Mouse (Mus musculus): ENCODE results near the gene Crygs. TPM values are rescaled to one million over a fixed set of nuclear protein-coding genes. Genes with fewer than 3 reads are reported as not detected.
"Not testable (repeated sequence)": the region's sequence is repeated elsewhere in the genome, so short reads cannot be mapped to it uniquely, and the experiment has no call there.

Gene Crygs
- polyA plus RNA-seq, 1 experiment = 0.18 TPM

- no peak for DNase-seq (ENCODE audit: extremely low spot score in 1 of 2, low spot score in 1 of 2)
Observed at GRCm38 (mm10) chr16:22791235-22791634, 20.1 kb downstream of the Crygs start.

- peak; percentile 63 to 86 for DNase-seq (ENCODE audit: extremely low spot score in 1 of 2, low spot score in 1 of 2)
Observed at GRCm38 (mm10) chr16:22789908-22790367, 21.4 kb downstream of the Crygs start.

- DNase-seq (ENCODE audit: extremely low spot score in 1 of 2, low spot score in 1 of 2) = no peak
Observed at GRCm38 (mm10) chr16:22782686-22783085, 28.7 kb downstream of the Crygs start.

GRCm38 (mm10) chr16:22779228-22779835 is 32.0 kb downstream of the Crygs start:
- no peak for DNase-seq (ENCODE audit: extremely low spot score in 1 of 2, low spot score in 1 of 2)

GRCm38 (mm10) chr16:22778296-22778695 is 33.1 kb downstream of the Crygs start:
- not testable (repeated sequence) for DNase-seq (ENCODE audit: extremely low spot score in 1 of 2, low spot score in 1 of 2)

GRCm38 (mm10) chr16:22775471-22775985 is 35.8 kb downstream of the Crygs start:
- no peak for DNase-seq (ENCODE audit: extremely low spot score in 1 of 2, low spot score in 1 of 2)

GRCm38 (mm10) chr16:22768661-22769060 is 42.7 kb downstream of the Crygs start:
- peak in 1 of 2 experiments; percentile 50 for DNase-seq (ENCODE audit: extremely low spot score in 1 of 2, low spot score in 1 of 2)

GRCm38 (mm10) chr16:22767405-22767804 is 44.0 kb downstream of the Crygs start:
- DNase-seq (ENCODE audit: extremely low spot score in 1 of 2, low spot score in 1 of 2) = peak in 1 of 2 experiments; percentile 35

GRCm38 (mm10) chr16:22766738-22767211 is 44.6 kb downstream of the Crygs start:
- DNase-seq (ENCODE audit: extremely low spot score in 1 of 2, low spot score in 1 of 2) = no peak

- no peak for DNase-seq (ENCODE audit: extremely low spot score in 1 of 2, low spot score in 1 of 2)
Observed at GRCm38 (mm10) chr16:22765531-22765930, 45.8 kb downstream of the Crygs start.

Other genes with a start within 250 kb of the Crygs start
- 15.5 and 21.1 TPM in 2 replicates for gene Dgkg, start 154.4 kb downstream of the Crygs start, polyA plus RNA-seq (2012; rRNA removed)
- 16.2 and 19.2 TPM in 2 replicates for gene Tbccd1, start 46.1 kb upstream of the Crygs start, polyA plus RNA-seq (2012; rRNA removed)
- gene Dnajb11, start 46.3 kb upstream of the Crygs start, polyA plus RNA-seq (2012; rRNA removed) = 42.9 and 43.0 TPM in 2 replicates
- 0.14 and 0.42 TPM in 2 replicates for gene Ahsg, start 79.7 kb upstream of the Crygs start, polyA plus RNA-seq (2012; rRNA removed)
- 0.26 and 1.5 TPM in 2 replicates for gene Fetub, start 106.8 kb upstream of the Crygs start, polyA plus RNA-seq (2012; rRNA removed)
- gene Hrg, start 139.5 kb upstream of the Crygs start, polyA plus RNA-seq (2012; rRNA removed) = not detected in 2 replicates
- gene Kng2, start 217.9 kb upstream of the Crygs start, polyA plus RNA-seq (2012; rRNA removed) = 0.17 TPM in 1 of 2 replicates, not detected in the other
- 0.32 TPM in 1 of 2 replicates, not detected in the other for gene Kng1, start 246.3 kb upstream of the Crygs start, polyA plus RNA-seq (2012; rRNA removed)